Mouse (Mus musculus): Measurements from ENCODE around the gene Itih1. TPM values are rescaled to one million over a fixed set of nuclear protein-coding genes. Genes with fewer than 3 reads are reported as not detected.

Gene Itih1
- polyA plus RNA-seq, 1 experiment from 2014 or later = not detected

DNA sequence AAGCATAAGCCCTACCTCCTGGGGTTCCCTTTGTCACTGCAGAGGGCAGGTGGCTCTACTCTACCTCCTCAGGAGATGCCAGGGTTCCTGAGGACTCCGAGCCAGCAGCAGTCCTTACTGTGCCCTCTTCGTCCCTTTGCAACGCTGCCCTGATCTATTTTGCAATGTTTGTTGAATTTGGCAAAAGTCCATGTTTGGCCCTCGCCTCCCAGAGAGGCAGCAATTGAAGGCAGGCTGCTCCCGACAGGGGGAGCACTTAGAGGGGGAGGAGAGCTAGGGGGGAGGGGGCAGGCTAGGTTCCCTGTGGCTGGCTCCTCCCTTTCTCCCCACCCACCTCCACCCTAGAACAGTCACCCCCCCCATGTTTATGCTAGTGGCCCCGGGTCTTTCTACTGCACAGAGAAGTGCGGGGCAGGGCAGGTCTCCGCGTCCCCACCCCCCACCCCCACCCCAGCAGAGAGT lies 54.8 kb downstream of the Itih1 start:
- no peak overlapping the region for H3K9ac ChIP-seq (replicated peaks; ENCODE audit: low read length)
- no peak overlapping the region for H3K4me2 ChIP-seq (ENCODE audit: low read length)
- ATAC-seq (ENCODE audit: low FRiP score, low TSS enrichment) (no peak), DNase-seq (peak; percentile 25)
- no peaks in the 10 kb centered on the region for H3K36me3 ChIP-seq (ENCODE audit: control insufficient read depth, insufficient read depth, low read length)
- H3K27me3 ChIP-seq (ENCODE audit: control insufficient read depth, insufficient read depth, low read length) = no peaks in the 10 kb centered on the region
- no peak overlapping the region for H3K4me3 ChIP-seq (replicated peaks; ENCODE audit: low read depth, low read length)
- H3K9me3 ChIP-seq (ENCODE audit: control insufficient read depth, low read length) = no peaks in the 10 kb centered on the region
- no peak overlapping the region for H3K27ac ChIP-seq (replicated peaks; ENCODE audit: low read depth, low read length)
- 20% methylated on average over 9 of the region's 9 CpGs for WGBS
- H3K4me1 ChIP-seq (ENCODE audit: control insufficient read depth, insufficient read depth, low read length) = no peaks in the 10 kb centered on the region

- DNase-seq (no peak), ATAC-seq (ENCODE audit: low FRiP score, low TSS enrichment) (no peak)
- Histone ChIP-seq H3K9ac (replicated peaks; ENCODE audit: low read length) (no peak within 1 kb of the TSS), H3K36me3 (ENCODE audit: control insufficient read depth, insufficient read depth, low read length) (no peaks in the 10 kb centered on the region), H3K27ac (replicated peaks; ENCODE audit: low read depth, low read length) (no peak within 1 kb of the TSS), H3K4me2 (ENCODE audit: low read length) (no peak within 1 kb of the TSS), H3K9me3 (ENCODE audit: control insufficient read depth, low read length) (no peaks in the 10 kb centered on the region), H3K4me3 (replicated peaks; ENCODE audit: low read depth, low read length) (no peak within 1 kb of the TSS), H3K27me3 (ENCODE audit: control insufficient read depth, insufficient read depth, low read length) (no peaks in the 10 kb centered on the region), H3K4me1 (ENCODE audit: control insufficient read depth, insufficient read depth, low read length) (no peaks in the 10 kb centered on the region)
- WGBS = 93% methylated on average over 3 of the region's 3 CpGs
These were observed 56.9 kb downstream of the Itih1 start, which contains the start of gene Itih4 for GRCm38 (mm10) chr14:30886204-30886603. Itih4 (plus strand) TSS chr14:30886476.

DNA sequence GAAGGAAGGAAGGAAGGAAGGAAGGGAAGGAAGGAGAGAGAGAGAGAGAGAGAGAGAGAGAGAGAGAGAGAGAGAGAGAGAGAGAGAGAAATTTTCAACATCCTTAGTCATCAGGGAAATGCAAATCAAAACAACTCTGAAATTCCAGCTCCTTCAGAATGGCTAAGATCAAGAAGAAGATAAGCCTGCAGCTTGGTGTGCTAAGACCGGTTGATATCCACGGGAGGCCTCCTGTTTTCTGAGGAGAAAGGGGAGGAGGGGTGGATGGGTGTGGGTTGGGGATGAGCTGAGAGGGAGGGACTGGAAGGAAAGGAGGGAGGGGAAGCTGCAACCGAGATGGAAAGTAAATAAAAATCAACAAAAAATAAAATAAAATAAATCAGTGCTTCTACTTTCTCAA lies 57.8 kb downstream of the Itih1 start:
- Histone ChIP-seq H3K9ac (replicated peaks; ENCODE audit: low read length) (no peak overlapping the region), H3K27me3 (ENCODE audit: control insufficient read depth, insufficient read depth, low read length) (no peaks in the 10 kb centered on the region), H3K9me3 (ENCODE audit: control insufficient read depth, low read length) (no peaks in the 10 kb centered on the region), H3K4me1 (ENCODE audit: control insufficient read depth, insufficient read depth, low read length) (no peaks in the 10 kb centered on the region), H3K36me3 (ENCODE audit: control insufficient read depth, insufficient read depth, low read length) (no peaks in the 10 kb centered on the region), H3K4me3 (replicated peaks; ENCODE audit: low read depth, low read length) (no peak overlapping the region), H3K27ac (replicated peaks; ENCODE audit: low read depth, low read length) (no peak overlapping the region), H3K4me2 (ENCODE audit: low read length) (no peak overlapping the region)
- ATAC-seq (ENCODE audit: low FRiP score, low TSS enrichment) (no peak), DNase-seq (no peak)
- WGBS = 9% methylated on average over 3 of the region's 3 CpGs

DNA sequence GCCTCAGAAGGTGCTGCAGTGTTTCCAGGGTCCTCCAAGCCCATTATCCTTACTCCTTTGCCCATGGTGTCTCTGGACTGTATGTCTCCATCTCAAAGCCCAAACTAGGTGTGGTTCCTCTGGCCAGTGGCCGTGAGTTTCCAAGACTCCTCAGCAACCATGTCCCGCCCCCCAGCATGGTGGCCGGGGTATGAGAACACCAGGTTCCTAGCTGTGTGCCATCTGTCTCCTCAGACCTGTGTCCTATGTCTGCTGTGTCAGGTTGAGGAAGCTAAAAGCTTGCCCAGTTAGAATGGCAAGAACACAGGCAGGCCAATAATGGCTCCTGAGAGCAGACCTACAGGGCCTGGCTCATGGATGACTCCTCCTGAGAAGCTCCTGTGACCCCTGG lies 61.4 kb downstream of the Itih1 start:
- no peak for DNase-seq
- Histone ChIP-seq H3K36me3 (ENCODE audit: control insufficient read depth, insufficient read depth, low read length) (0 out of 2 replicates have a peak, but pooled peaks cover 3% of the 10 kb centered on the region), H3K4me2 (ENCODE audit: low read length) (no peak overlapping the region), H3K9me3 (ENCODE audit: control insufficient read depth, low read length) (no peaks in the 10 kb centered on the region), H3K4me1 (ENCODE audit: control insufficient read depth, insufficient read depth, low read length) (no peaks in the 10 kb centered on the region), H3K9ac (replicated peaks; ENCODE audit: low read length) (no peak overlapping the region), H3K4me3 (replicated peaks; ENCODE audit: low read depth, low read length) (no peak overlapping the region), H3K27ac (replicated peaks; ENCODE audit: low read depth, low read length) (no peak overlapping the region), H3K27me3 (ENCODE audit: control insufficient read depth, insufficient read depth, low read length) (no peaks in the 10 kb centered on the region)
- ATAC-seq (ENCODE audit: low FRiP score, low TSS enrichment) = no peak
- WGBS = 93% methylated on average over 3 of the region's 3 CpGs

GRCm38 (mm10) chr14:30880811-30881717 lies 62.0 kb downstream of the Itih1 start:
- Histone ChIP-seq H3K9me3 (ENCODE audit: control insufficient read depth, low read length) (no peaks in the 10 kb centered on the region), H3K4me3 (replicated peaks; ENCODE audit: low read depth, low read length) (no peak overlapping the region), H3K4me1 (ENCODE audit: control insufficient read depth, insufficient read depth, low read length) (no peaks in the 10 kb centered on the region), H3K36me3 (ENCODE audit: control insufficient read depth, insufficient read depth, low read length) (0 out of 2 replicates have a peak, but pooled peaks cover 3% of the 10 kb centered on the region), H3K27ac (replicated peaks; ENCODE audit: low read depth, low read length) (no peak overlapping the region), H3K4me2 (ENCODE audit: low read length) (no peak overlapping the region), H3K27me3 (ENCODE audit: control insufficient read depth, insufficient read depth, low read length) (no peaks in the 10 kb centered on the region), H3K9ac (replicated peaks; ENCODE audit: low read length) (no peak overlapping the region)
- no peak for ATAC-seq (ENCODE audit: low FRiP score, low TSS enrichment)
- peak; percentile 48 for DNase-seq
- 87% methylated on average over 17 of the region's 17 CpGs for WGBS

DNA sequence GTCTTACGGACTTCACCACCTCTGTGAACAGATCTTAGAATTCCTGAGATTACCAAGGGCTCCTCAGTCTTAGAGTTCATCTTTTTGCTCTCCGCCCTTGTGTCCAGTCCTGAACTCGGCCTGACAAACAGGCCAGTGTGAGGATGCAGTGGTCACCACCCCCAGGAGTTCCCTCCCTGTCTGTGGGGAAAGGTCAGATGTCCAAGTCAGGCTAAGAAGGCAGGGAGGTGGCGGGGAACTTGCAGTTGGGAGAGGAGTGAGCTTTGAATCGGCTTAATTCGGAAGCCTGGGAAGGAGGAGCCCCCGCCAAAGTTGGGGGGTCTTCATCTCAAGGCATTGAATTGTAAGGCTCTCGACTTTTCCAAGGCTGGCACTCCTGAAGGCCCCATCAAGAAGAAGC lies 62.8 kb downstream of the Itih1 start:
- 75% methylated on average over 8 of the region's 8 CpGs for WGBS

DNA sequence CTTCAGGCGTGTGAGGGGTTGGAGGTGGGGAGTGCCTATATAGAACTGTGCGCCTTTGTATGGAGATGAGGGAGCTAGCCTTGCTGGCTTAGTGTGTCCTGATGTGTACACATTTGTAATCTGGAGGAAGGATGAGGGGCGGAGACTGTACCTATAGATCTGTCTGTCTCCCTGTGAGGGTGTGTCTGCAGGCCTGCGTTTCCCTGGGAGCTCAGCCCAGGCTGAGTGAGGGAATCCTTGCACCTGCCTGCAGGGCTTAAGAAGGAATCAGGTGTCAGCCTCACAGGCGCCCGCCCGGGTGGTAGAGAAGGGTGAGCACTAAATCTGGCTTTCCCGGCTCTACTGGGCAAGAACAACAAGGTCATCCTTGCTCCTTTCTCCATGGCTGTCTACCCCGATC lies 63.3 kb downstream of the Itih1 start:
- WGBS = 59% methylated on average over 9 of the region's 9 CpGs
- ATAC-seq (ENCODE audit: low FRiP score, low TSS enrichment) (no peak), DNase-seq (no peak)
- H3K4me3 ChIP-seq (replicated peaks; ENCODE audit: low read depth, low read length) = no peak overlapping the region
- H3K36me3 ChIP-seq (ENCODE audit: control insufficient read depth, insufficient read depth, low read length) = peaks cover 13% of the 10 kb centered on the region
- no peak overlapping the region for H3K9ac ChIP-seq (replicated peaks; ENCODE audit: low read length)
- H3K9me3 ChIP-seq (ENCODE audit: control insufficient read depth, low read length) = no peaks in the 10 kb centered on the region
- no peaks in the 10 kb centered on the region for H3K4me1 ChIP-seq (ENCODE audit: control insufficient read depth, insufficient read depth, low read length)
- no peak overlapping the region for H3K27ac ChIP-seq (replicated peaks; ENCODE audit: low read depth, low read length)
- no peaks in the 10 kb centered on the region for H3K27me3 ChIP-seq (ENCODE audit: control insufficient read depth, insufficient read depth, low read length)
- H3K4me2 ChIP-seq (ENCODE audit: low read length) = no peak overlapping the region

More for the DNA sequence above, 62.8 kb downstream of the Itih1 start:
- no peak for ATAC-seq (ENCODE audit: low FRiP score, low TSS enrichment)
- no peaks in the 10 kb centered on the region for H3K4me1 ChIP-seq (ENCODE audit: control insufficient read depth, insufficient read depth, low read length)
- no peaks in the 10 kb centered on the region for H3K27me3 ChIP-seq (ENCODE audit: control insufficient read depth, insufficient read depth, low read length)
- H3K4me2 ChIP-seq (ENCODE audit: low read length) = no peak overlapping the region
- H3K4me3 ChIP-seq (replicated peaks; ENCODE audit: low read depth, low read length) = no peak overlapping the region
- no peak for DNase-seq
- no peak overlapping the region for H3K27ac ChIP-seq (replicated peaks; ENCODE audit: low read depth, low read length)
- no peaks in the 10 kb centered on the region for H3K9me3 ChIP-seq (ENCODE audit: control insufficient read depth, low read length)
- H3K36me3 ChIP-seq (ENCODE audit: control insufficient read depth, insufficient read depth, low read length) = peaks cover 10% of the 10 kb centered on the region
- H3K9ac ChIP-seq (replicated peaks; ENCODE audit: low read length) = no peak overlapping the region
